Mouse (Mus musculus): Measurements from ENCODE around the gene Usp36.

GRCm38 (mm10) chr11:118276328-118276727 is 13.7 kb downstream of the Usp36 start:
- TF ChIP-seq POLR2A (IDR thresholded peaks at IDR 0.05; ENCODE audit: extremely low read depth, insufficient read depth, low read length), result no peak
- no peak for TF ChIP-seq CTCF (IDR thresholded peaks at IDR 0.05; ENCODE audit: low read depth, low read length)

All from liver, adult 2 months (tissue).